Mouse (Mus musculus) ES-Bruce4 (cell line): ENCODE data around the gene Bco1.

Experiments used
- CTCF ChIP-seq: IDR thresholded peaks from one replicate; pipeline ENCODE4 v1.8.1; 2011; ENCODE audit warnings: low read depth, low read length
- EP300 ChIP-seq: IDR thresholded peaks from 2 replicates; pipeline ENCODE4 v1.6.1; 2011; ENCODE audit warnings: low read depth, low read length; ENCODE audit not compliant: insufficient read depth
- POLR2A ChIP-seq: IDR thresholded peaks from one replicate; pipeline ENCODE4 v1.8.1; 2011; ENCODE audit warnings: low read length; ENCODE audit not compliant: insufficient read depth

GRCm38 (mm10) chr8:117054146-117054545 lies 41.5 kb upstream of the Bco1 start:
- TF ChIP-seq EP300 (no peak), CTCF (no peak), POLR2A (no peak)
